Mouse (Mus musculus) testis, adult 2 months (tissue): ENCODE results near the gene Tlcd2.

Source experiments
- CTCF ChIP-seq: fragments of 200-500 bp; IDR thresholded peaks from 2 replicates; pipeline ENCODE4 v1.5.1; 2012; ENCODE audit warnings: low read depth, mild to moderate bottlenecking, inconsistent platforms, low read length, moderate library complexity; ENCODE audit not compliant: control insufficient read depth, insufficient read depth, insufficient replicate concordance
- POLR2A ChIP-seq: fragments of 200-500 bp; IDR thresholded peaks from 2 replicates; pipeline ENCODE4 v1.6.1; 2012; ENCODE audit warnings: low read depth, mild to moderate bottlenecking, inconsistent platforms, low read length, moderate library complexity; ENCODE audit not compliant: control insufficient read depth

DNA sequence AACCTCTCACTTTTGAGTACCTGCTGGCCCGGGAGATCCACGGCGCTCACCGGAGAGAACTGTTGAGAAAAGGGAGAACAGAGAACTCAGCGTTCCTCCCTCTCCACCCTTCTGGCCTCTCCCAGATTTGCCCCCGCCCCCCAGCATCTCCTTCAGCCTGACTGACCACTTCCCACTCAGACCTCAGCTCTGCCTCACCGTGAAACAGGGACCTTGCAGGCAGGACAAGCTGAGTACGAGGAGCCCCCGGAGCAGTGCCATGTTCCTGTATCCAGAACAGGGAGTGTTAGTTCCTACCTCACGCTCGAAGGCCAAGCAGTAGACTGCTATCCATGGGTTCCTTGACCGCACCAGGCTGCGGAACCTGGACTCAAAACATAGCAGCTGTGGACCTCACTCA, 23.3 kb upstream of the Tlcd2 start:
- TF ChIP-seq POLR2A (no peak), CTCF (no peak)
